Mouse (Mus musculus) CH12.LX (cell line): ENCODE data around the gene Zbtb17.

Experiments
- CHD2 ChIP-seq: IDR thresholded peaks from 2 replicates; pipeline ENCODE4 v1.6.1; 2011; ENCODE audit warnings: low read length, improper control_type of control experiment
- CTCF ChIP-seq, 2 experiments: IDR thresholded peaks in 1 of 2; conservative IDR thresholded peaks in 1 of 2; 2 replicates each; pipeline ENCODE4 v1.5.1; 2011 to 2012; ENCODE audit warnings: low read depth in 2 of 2, low read length in 2 of 2, improper control_type of control experiment in 1 of 2, inconsistent platforms in 1 of 2, mild to moderate bottlenecking in 1 of 2, moderate library complexity in 1 of 2
- EP300 ChIP-seq: IDR thresholded peaks from 2 replicates; pipeline ENCODE4 v1.6.1; 2011; ENCODE audit warnings: low read length, improper control_type of control experiment
- IRF4 ChIP-seq: IDR thresholded peaks from 2 replicates; pipeline ENCODE4 v1.6.1; 2014; ENCODE audit warnings: low read depth, mild to moderate bottlenecking, inconsistent platforms, low read length, improper control_type of control experiment
- PAX5 ChIP-seq: IDR thresholded peaks from 2 replicates; pipeline ENCODE4 v1.6.1; 2012; ENCODE audit warnings: low read length, inconsistent platforms, mixed read lengths
- POLR2A ChIP-seq: IDR thresholded peaks from 2 replicates; pipeline ENCODE4 v1.6.1; 2011; ENCODE audit warnings: low read depth, mild to moderate bottlenecking, improper control_type of control experiment, low read length
- SIN3A ChIP-seq: IDR thresholded peaks from 2 replicates; pipeline ENCODE4 v1.6.1; 2012; ENCODE audit warnings: low read length, improper control_type of control experiment, inconsistent platforms
- TBP ChIP-seq: conservative IDR thresholded peaks from 2 replicates; pipeline ENCODE4 v1.6.1; 2011; ENCODE audit warnings: low read depth, low read length, improper control_type of control experiment
- ZC3H11A ChIP-seq: IDR thresholded peaks from 2 replicates; pipeline ENCODE4 v1.6.1; 2012; ENCODE audit warnings: low read depth, mild to moderate bottlenecking, inconsistent platforms, low read length, improper control_type of control experiment
- ZKSCAN1 ChIP-seq: IDR thresholded peaks from 2 replicates; pipeline ENCODE4 v1.6.1; 2012; ENCODE audit warnings: low read depth, inconsistent platforms, low read length, improper control_type of control experiment, borderline replicate concordance
- ZMIZ1 ChIP-seq: IDR thresholded peaks from 2 replicates; pipeline ENCODE4 v1.6.1; 2012; ENCODE audit warnings: low read depth, mild to moderate bottlenecking, inconsistent platforms, low read length, improper control_type of control experiment

DNA sequence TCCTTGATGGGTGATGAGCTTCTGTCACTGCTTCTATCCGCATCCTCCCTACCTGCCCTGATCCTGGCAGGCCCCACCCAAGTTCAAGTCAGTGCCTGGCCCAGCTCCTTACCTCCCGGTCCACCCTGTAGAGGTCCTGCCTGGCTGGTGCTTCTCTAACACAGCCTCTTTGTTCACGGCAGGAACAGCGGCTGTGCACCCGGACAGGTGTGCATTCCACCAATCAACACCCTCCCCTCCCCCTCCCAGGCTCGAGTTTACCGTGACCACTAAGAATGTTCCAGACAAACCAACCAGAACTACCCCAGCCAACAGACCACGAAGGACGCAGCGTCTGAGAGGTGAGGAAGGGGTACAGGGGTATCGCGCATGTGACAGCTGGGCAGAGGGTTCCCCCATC lies 45.9 kb upstream of the Zbtb17 start, which contains the start of gene Clcnka:
- TF ChIP-seq ZC3H11A: no peak
- TF ChIP-seq CTCF (conservative IDR thresholded peaks at IDR 0.05 in 1 of 2, IDR thresholded peaks at IDR 0.05 in 1 of 2; ENCODE audit: low read depth in 2 of 2, low read length in 2 of 2): no peak
- no peak for TF ChIP-seq POLR2A
- TF ChIP-seq SIN3A: no peak
- TF ChIP-seq EP300: no peak
- TF ChIP-seq CHD2: no peak
- TF ChIP-seq ZKSCAN1: no peak
- TF ChIP-seq PAX5: no peak
- no peak for TF ChIP-seq TBP
- no peak for TF ChIP-seq ZMIZ1
- TF ChIP-seq IRF4: no peak
